Mouse (Mus musculus): ENCODE results near the gene 4933425L06Rik. TPM values are rescaled to one million over a fixed set of nuclear protein-coding genes. Genes with fewer than 3 reads are reported as not detected.

4933425L06Rik gene
- polyA plus RNA-seq, 1 experiment from 2014 or later = not detected

DNA sequence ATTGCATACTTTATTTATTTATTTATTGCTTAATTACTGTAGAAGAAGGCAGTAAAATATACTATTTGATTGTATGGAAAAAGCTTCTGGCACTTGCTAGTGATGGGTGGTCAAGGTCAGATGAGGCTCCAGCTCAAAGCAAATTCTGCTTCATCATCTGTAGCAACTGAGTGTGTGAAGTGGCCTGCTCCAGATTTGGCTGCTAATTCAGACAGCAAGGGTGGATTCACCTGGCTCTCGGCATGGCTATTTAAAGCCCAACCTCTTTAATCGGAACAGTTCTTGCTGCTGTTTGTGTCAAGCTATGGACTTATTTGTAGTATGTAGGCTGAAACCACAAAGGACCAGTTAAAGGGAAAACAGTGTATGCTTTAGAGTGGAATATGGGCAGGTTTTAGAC, 50.9 kb downstream of the 4933425L06Rik start:
- no peaks in the 10 kb centered on the region for H3K27me3 ChIP-seq (ENCODE audit: insufficient read depth, low read length)
- WGBS = 65% methylated on average over 2 of the region's 2 CpGs
- DNase-seq (no peak), ATAC-seq (ENCODE audit: insufficient read depth) (no peak)
- no peaks in the 10 kb centered on the region for H3K36me3 ChIP-seq (ENCODE audit: insufficient read depth)
- TF ChIP-seq CTCF (IDR thresholded peaks at IDR 0.05; ENCODE audit: low read depth) = no peak
- no peak overlapping the region for H3K9ac ChIP-seq
- H3K9me3 ChIP-seq (ENCODE audit: low read depth, low read length) = no peaks in the 10 kb centered on the region
- no peak overlapping the region for H3K4me3 ChIP-seq (ENCODE audit: low read depth, low read length)
- H3K27ac ChIP-seq (ENCODE audit: low read depth) = no peak overlapping the region
- no peaks in the 10 kb centered on the region for H3K4me1 ChIP-seq (ENCODE audit: insufficient read depth)
- H3K4me2 ChIP-seq = no peak overlapping the region

DNA sequence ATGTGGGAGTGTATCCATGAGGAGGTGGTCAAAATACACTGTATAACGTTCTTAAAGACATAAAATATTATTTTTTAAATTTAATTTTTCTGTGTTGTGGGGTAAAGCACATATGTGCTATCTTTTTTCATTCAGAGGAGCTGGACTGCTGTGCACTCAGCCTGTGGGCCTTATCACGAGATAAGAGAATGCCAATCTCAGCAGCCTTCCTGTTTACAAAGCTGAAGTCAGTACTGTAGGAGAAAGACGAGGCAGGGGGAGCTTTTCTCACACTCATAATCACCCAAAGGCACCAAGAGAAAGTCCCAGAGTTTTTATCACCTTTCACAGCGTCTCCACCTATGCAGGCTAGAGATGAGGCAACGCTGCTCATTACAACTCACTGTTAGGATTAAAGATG, 52.5 kb downstream of the 4933425L06Rik start:
- H3K36me3 ChIP-seq (ENCODE audit: insufficient read depth) = no peaks in the 10 kb centered on the region
- H3K27me3 ChIP-seq (ENCODE audit: insufficient read depth, low read length) = no peaks in the 10 kb centered on the region
- no peak overlapping the region for H3K27ac ChIP-seq (ENCODE audit: low read depth)
- no peaks in the 10 kb centered on the region for H3K9me3 ChIP-seq (ENCODE audit: low read depth, low read length)
- no peak for TF ChIP-seq CTCF (IDR thresholded peaks at IDR 0.05; ENCODE audit: low read depth)
- no peak overlapping the region for H3K9ac ChIP-seq
- no peak for DNase-seq
- WGBS = 39% methylated on average over 5 of the region's 5 CpGs
- no peak overlapping the region for H3K4me3 ChIP-seq (ENCODE audit: low read depth, low read length)
- no peak overlapping the region for H3K4me2 ChIP-seq
- no peak for ATAC-seq (ENCODE audit: insufficient read depth)
- no peaks in the 10 kb centered on the region for H3K4me1 ChIP-seq (ENCODE audit: insufficient read depth)

DNA sequence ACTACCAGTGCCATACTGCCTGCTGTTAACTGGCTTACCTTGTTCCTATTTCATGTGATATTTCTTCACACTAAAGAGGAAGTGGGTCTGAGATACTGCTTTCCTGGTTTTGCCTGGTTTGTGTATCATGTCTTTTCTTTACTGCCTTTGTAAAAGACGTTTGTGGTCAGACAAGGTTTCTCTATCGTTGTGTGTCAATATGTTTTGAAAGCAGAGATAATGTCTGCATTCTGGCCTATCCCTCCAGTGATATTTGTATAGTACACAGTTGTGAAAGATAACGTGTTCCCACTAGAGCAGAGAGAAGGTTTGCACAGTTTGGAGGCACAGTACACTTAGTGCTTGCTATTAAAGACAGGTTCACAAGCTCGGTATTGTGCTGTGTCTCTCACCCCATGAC, 58.0 kb downstream of the 4933425L06Rik start:
- Histone ChIP-seq H3K36me3 (ENCODE audit: insufficient read depth) (no peaks in the 10 kb centered on the region), H3K9ac (no peak overlapping the region), H3K4me2 (no peak overlapping the region), H3K4me1 (ENCODE audit: insufficient read depth) (no peaks in the 10 kb centered on the region), H3K9me3 (ENCODE audit: low read depth, low read length) (no peaks in the 10 kb centered on the region), H3K4me3 (ENCODE audit: low read depth, low read length) (no peak overlapping the region), H3K27ac (ENCODE audit: low read depth) (no peak overlapping the region), H3K27me3 (ENCODE audit: insufficient read depth, low read length) (no peaks in the 10 kb centered on the region)
- DNase-seq (no peak), ATAC-seq (ENCODE audit: insufficient read depth) (no peak)
- 48% methylated on average over 4 of the region's 4 CpGs for WGBS
- no peak for TF ChIP-seq CTCF (IDR thresholded peaks at IDR 0.05; ENCODE audit: low read depth)

DNA sequence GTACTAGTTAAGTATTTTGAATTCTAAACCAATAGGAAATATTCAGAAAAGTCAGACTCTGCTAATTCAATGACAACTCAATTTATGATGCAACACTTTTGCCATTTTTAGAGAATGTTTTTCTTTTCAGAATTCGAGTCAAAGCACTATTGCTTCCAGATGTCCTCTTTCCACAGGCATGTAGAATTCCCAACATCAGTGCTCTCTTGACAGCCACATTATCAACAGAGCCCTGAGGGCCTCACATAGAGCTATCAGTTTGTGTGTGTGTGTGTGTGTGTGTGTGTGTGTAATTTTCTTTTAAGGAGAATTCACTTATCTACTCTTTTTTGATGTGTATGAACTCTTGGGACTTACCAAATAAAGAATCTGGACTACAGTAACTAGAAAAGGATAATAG, 64.9 kb downstream of the 4933425L06Rik start:
- H3K4me3 ChIP-seq (ENCODE audit: low read depth, low read length) = no peak overlapping the region
- peak; percentile 71 for ATAC-seq (ENCODE audit: insufficient read depth)
- no peak for TF ChIP-seq CTCF (IDR thresholded peaks at IDR 0.05; ENCODE audit: low read depth)
- H3K4me1 ChIP-seq (ENCODE audit: insufficient read depth) = no peaks in the 10 kb centered on the region
- no peak overlapping the region for H3K9ac ChIP-seq
- H3K27me3 ChIP-seq (ENCODE audit: insufficient read depth, low read length) = no peaks in the 10 kb centered on the region
- no peak overlapping the region for H3K27ac ChIP-seq (ENCODE audit: low read depth)
- peak; percentile 54 for DNase-seq
- 18% methylated on average over 1 of the region's 1 CpGs for WGBS
- no peaks in the 10 kb centered on the region for H3K36me3 ChIP-seq (ENCODE audit: insufficient read depth)
- no peaks in the 10 kb centered on the region for H3K9me3 ChIP-seq (ENCODE audit: low read depth, low read length)
- H3K4me2 ChIP-seq = no peak overlapping the region

DNA sequence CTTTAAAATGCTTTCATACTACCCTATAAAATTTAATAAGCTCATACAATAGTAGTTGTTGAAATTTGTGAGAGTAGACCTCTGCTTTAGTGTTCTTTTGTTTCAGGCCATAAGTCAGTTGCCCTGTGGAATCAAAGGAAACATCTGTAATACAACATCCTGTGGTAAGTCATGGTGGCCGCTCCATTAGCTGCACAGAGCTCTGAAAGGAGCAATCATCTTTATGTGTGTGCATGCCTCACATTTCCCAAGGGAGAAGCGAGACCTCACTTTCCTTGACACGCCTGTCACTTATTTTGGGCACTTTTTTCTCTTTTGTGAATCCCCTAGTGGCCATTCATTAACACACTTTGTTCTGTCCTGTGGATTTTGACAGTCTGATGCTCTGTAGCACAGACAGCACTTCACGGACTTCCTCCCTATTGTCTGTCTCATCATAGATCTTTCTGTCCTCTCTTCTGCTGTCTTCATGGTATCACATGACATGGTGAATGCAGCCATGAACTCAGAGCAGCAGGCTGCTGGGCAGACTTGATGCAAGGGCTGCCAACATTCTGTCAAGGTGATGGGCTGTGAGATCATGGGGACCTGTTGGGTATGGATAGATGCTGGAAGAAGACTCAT, 66.0 kb downstream of the 4933425L06Rik start:
- H3K27me3 ChIP-seq (ENCODE audit: insufficient read depth, low read length) = no peaks in the 10 kb centered on the region
- H3K4me3 ChIP-seq (ENCODE audit: low read depth, low read length) = no peak overlapping the region
- no peaks in the 10 kb centered on the region for H3K4me1 ChIP-seq (ENCODE audit: insufficient read depth)
- no peak overlapping the region for H3K27ac ChIP-seq (ENCODE audit: low read depth)
- peak; percentile 31 for DNase-seq
- H3K9ac ChIP-seq = no peak overlapping the region
- WGBS = 61% methylated on average over 4 of the region's 4 CpGs
- 0 out of 2 replicates have a peak, but pooled peaks have one; percentile 44 for ATAC-seq (ENCODE audit: insufficient read depth)
- H3K9me3 ChIP-seq (ENCODE audit: low read depth, low read length) = no peaks in the 10 kb centered on the region
- no peak overlapping the region for H3K4me2 ChIP-seq
- TF ChIP-seq CTCF (IDR thresholded peaks at IDR 0.05; ENCODE audit: low read depth) = no peak
- H3K36me3 ChIP-seq (ENCODE audit: insufficient read depth) = no peaks in the 10 kb centered on the region

DNA sequence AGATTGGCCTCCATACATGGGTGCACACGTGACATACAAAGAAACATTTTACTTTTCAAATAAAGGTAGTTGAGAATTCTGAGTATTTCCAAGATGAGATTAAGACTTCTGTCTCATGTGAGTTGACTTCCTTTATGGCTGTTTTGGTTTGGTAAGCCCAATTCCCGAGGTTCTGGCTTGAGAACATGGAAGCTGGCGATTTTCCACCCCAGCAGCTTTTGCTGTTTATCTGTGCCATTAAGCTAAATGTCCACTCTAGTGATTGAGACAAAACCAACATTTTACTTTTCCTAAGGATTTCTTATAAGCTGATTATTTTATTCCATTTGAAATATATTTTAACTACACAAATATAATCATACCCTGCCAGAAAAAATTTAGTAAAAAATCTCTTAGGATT, 68.1 kb downstream of the 4933425L06Rik start:
- 67% methylated on average over 3 of the region's 3 CpGs for WGBS
- TF ChIP-seq CTCF (IDR thresholded peaks at IDR 0.05; ENCODE audit: low read depth) = no peak
- H3K9me3 ChIP-seq (ENCODE audit: low read depth, low read length) = no peaks in the 10 kb centered on the region
- H3K4me2 ChIP-seq = no peak overlapping the region
- H3K27me3 ChIP-seq (ENCODE audit: insufficient read depth, low read length) = no peaks in the 10 kb centered on the region
- H3K36me3 ChIP-seq (ENCODE audit: insufficient read depth) = no peaks in the 10 kb centered on the region
- no peaks in the 10 kb centered on the region for H3K4me1 ChIP-seq (ENCODE audit: insufficient read depth)
- no peak overlapping the region for H3K4me3 ChIP-seq (ENCODE audit: low read depth, low read length)
- H3K9ac ChIP-seq = no peak overlapping the region
- ATAC-seq (ENCODE audit: insufficient read depth) (no peak), DNase-seq (peak; percentile 41)
- H3K27ac ChIP-seq (ENCODE audit: low read depth) = no peak overlapping the region

DNA sequence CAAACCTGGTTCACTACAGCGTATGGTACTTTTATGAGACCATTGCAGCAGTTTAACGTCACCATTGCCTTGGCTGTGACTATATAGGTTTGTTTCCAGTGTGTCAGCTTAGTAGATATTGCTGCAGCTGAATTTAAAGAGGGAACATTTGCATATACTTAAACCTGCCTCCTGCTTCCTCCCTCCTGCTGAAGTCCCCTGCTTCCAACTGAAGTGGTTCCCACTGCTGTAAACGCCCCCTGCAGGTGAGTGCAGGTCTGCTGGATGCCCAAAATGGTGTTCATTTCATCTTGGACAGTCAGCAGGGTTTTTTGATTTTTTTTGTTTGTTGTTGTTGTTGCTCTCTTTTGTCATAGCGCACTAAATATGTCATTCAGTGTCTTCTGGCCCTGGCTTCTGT, 72.0 kb downstream of the 4933425L06Rik start:
- H3K27ac ChIP-seq (ENCODE audit: low read depth) = no peak overlapping the region
- H3K36me3 ChIP-seq (ENCODE audit: insufficient read depth) = no peaks in the 10 kb centered on the region
- H3K4me2 ChIP-seq = no peak overlapping the region
- no peak overlapping the region for H3K4me3 ChIP-seq (ENCODE audit: low read depth, low read length)
- peak; percentile 42 for DNase-seq
- 58% methylated on average over 4 of the region's 4 CpGs for WGBS
- ATAC-seq (ENCODE audit: insufficient read depth) = no peak
- no peaks in the 10 kb centered on the region for H3K27me3 ChIP-seq (ENCODE audit: insufficient read depth, low read length)
- H3K4me1 ChIP-seq (ENCODE audit: insufficient read depth) = no peaks in the 10 kb centered on the region
- peak; percentile 53 for TF ChIP-seq CTCF (IDR thresholded peaks at IDR 0.05; ENCODE audit: low read depth)
- H3K9me3 ChIP-seq (ENCODE audit: low read depth, low read length) = no peaks in the 10 kb centered on the region
- no peak overlapping the region for H3K9ac ChIP-seq

Measured in lung, embryonic 14.5 days (tissue).